Mouse (Mus musculus): ENCODE data around the gene Stk35.

The Stk35 gene

GRCm38 (mm10) chr2:129800271-129800903 is at the start of gene Stk35:
Stk35 (plus strand) TSS chr2:129800517.
- in situ Hi-C loops (cut with MboI; ENCODE audit: low sequenced_read_pairs): no loop called here

GRCm38 (mm10) chr2:129782046-129782445 is 18.3 kb upstream of the Stk35 start:
- in situ Hi-C loops (cut with MboI; ENCODE audit: low sequenced_read_pairs): no loop called here

- in situ Hi-C loops (cut with MboI; ENCODE audit: low sequenced_read_pairs): no loop called here
Measured at GRCm38 (mm10) chr2:129796501-129796900, 3.8 kb upstream of the Stk35 start.

GRCm38 (mm10) chr2:129797709-129798108 is 2.6 kb upstream of the Stk35 start:
- in situ Hi-C loops (cut with MboI; ENCODE audit: low sequenced_read_pairs): no loop called here

GRCm38 (mm10) chr2:129798410-129798809 is 1.9 kb upstream of the Stk35 start:
- in situ Hi-C loops (cut with MboI; ENCODE audit: low sequenced_read_pairs): no loop called here

GRCm38 (mm10) chr2:129800904-129801230 is 550 bp downstream of the Stk35 start:
- in situ Hi-C loops (cut with MboI; ENCODE audit: low sequenced_read_pairs): no loop called here

- in situ Hi-C loops (cut with MboI; ENCODE audit: low sequenced_read_pairs): no loop called here
Measured at GRCm38 (mm10) chr2:129801231-129802029, 1.1 kb downstream of the Stk35 start.

- in situ Hi-C loops (cut with MboI; ENCODE audit: low sequenced_read_pairs): no loop called here
Measured at GRCm38 (mm10) chr2:129805486-129805885, 5.2 kb downstream of the Stk35 start.

- in situ Hi-C loops (cut with MboI; ENCODE audit: low sequenced_read_pairs): no loop called here
Measured at GRCm38 (mm10) chr2:129806486-129806885, 6.2 kb downstream of the Stk35 start.

- in situ Hi-C loops (cut with MboI; ENCODE audit: low sequenced_read_pairs): no loop called here
Measured at GRCm38 (mm10) chr2:129810563-129810962, 10.2 kb downstream of the Stk35 start.

GRCm38 (mm10) chr2:129814033-129814432 is 13.7 kb downstream of the Stk35 start:
- in situ Hi-C loops (cut with MboI; ENCODE audit: low sequenced_read_pairs): no loop called here

GRCm38 (mm10) chr2:129815076-129815475 is 14.8 kb downstream of the Stk35 start:
- in situ Hi-C loops (cut with MboI; ENCODE audit: low sequenced_read_pairs): no loop called here

- in situ Hi-C loops (cut with MboI; ENCODE audit: low sequenced_read_pairs): no loop called here
Measured at GRCm38 (mm10) chr2:129817603-129818257, 17.4 kb downstream of the Stk35 start.

- in situ Hi-C loops (cut with MboI; ENCODE audit: low sequenced_read_pairs): no loop called here
Measured at GRCm38 (mm10) chr2:129818868-129819267, 18.6 kb downstream of the Stk35 start.

GRCm38 (mm10) chr2:129819531-129819930 is 19.2 kb downstream of the Stk35 start:
- in situ Hi-C loops (cut with MboI; ENCODE audit: low sequenced_read_pairs): no loop called here

- in situ Hi-C loops (cut with MboI; ENCODE audit: low sequenced_read_pairs): no loop called here
Measured at GRCm38 (mm10) chr2:129819951-129820350, 19.6 kb downstream of the Stk35 start.

GRCm38 (mm10) chr2:129821021-129821420 is 20.7 kb downstream of the Stk35 start:
- in situ Hi-C loops (cut with MboI; ENCODE audit: low sequenced_read_pairs): no loop called here

- in situ Hi-C loops (cut with MboI; ENCODE audit: low sequenced_read_pairs): no loop called here
Measured at GRCm38 (mm10) chr2:129821568-129821967, 21.3 kb downstream of the Stk35 start.

GRCm38 (mm10) chr2:129823310-129823709 is 23.0 kb downstream of the Stk35 start:
- in situ Hi-C loops (cut with MboI; ENCODE audit: low sequenced_read_pairs): no loop called here

GRCm38 (mm10) chr2:129824254-129824653 is 23.9 kb downstream of the Stk35 start:
- in situ Hi-C loops (cut with MboI; ENCODE audit: low sequenced_read_pairs): no loop called here

GRCm38 (mm10) chr2:129826141-129826540 is 25.8 kb downstream of the Stk35 start:
- in situ Hi-C loops (cut with MboI; ENCODE audit: low sequenced_read_pairs): no loop called here

GRCm38 (mm10) chr2:129832993-129833392 is 32.7 kb downstream of the Stk35 start:
- in situ Hi-C loops (cut with MboI; ENCODE audit: low sequenced_read_pairs): no loop called here

All from CH12F3 (cell line).